Mouse (Mus musculus): ENCODE results near the gene Slc45a3. TPM values are rescaled to one million over a fixed set of nuclear protein-coding genes. Genes with fewer than 3 reads are reported as not detected.

The Slc45a3 gene
- polyA plus RNA-seq, 1 experiment from 2014 or later, result 0.70 TPM

GRCm38 (mm10) chr1:131971771-131972497, 9.2 kb downstream of the Slc45a3 start:
- H3K27ac ChIP-seq, result no peak overlapping the region
- 87% methylated on average over 15 of the region's 15 CpGs for WGBS (ENCODE audit: missing documents)

GRCm38 (mm10) chr1:131972498-131973334, 9.9 kb downstream of the Slc45a3 start:
- no peak overlapping the region for H3K27ac ChIP-seq
- no peaks in the 10 kb centered on the region for H3K36me3 ChIP-seq (ENCODE audit: inconsistent target)
- no peaks in the 10 kb centered on the region for H3K79me2 ChIP-seq (ENCODE audit: inconsistent target)
- WGBS (ENCODE audit: missing documents), result 78% methylated on average over 13 of the region's 13 CpGs
- H3K4me3 ChIP-seq (ENCODE audit: inconsistent target), result no peak overlapping the region

More at GRCm38 (mm10) chr1:131971771-131972497, 9.2 kb downstream of the Slc45a3 start:
- Histone ChIP-seq H3K4me3 (ENCODE audit: inconsistent target) (no peak overlapping the region), H3K36me3 (ENCODE audit: inconsistent target) (no peaks in the 10 kb centered on the region), H3K79me2 (ENCODE audit: inconsistent target) (no peaks in the 10 kb centered on the region)

DNA sequence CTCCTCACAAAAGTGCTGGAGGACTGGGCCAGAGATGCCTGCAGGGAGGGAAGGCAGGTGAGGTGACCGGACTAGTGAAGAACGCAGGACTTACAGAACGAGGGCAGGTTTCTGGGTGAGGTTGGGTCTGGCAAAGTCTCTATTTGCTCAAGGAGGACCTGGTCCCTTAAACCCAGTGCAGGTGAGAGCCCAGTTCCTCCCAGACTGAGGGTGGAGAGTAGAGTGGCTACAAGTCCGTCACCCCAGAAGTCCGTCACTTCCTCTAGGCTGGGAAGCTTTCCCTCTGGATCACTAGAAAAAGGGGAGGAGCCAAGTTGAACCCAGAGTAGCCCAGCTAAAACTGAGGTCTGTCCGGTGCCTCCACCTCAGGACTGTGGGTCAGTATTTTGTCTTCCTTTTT, 11.2 kb downstream of the Slc45a3 start:
- 93% methylated on average over 6 of the region's 6 CpGs for WGBS (ENCODE audit: missing documents)
- Histone ChIP-seq H3K36me3 (ENCODE audit: inconsistent target) (no peaks in the 10 kb centered on the region), H3K79me2 (ENCODE audit: inconsistent target) (no peaks in the 10 kb centered on the region), H3K27ac (no peak overlapping the region), H3K4me3 (ENCODE audit: inconsistent target) (no peak overlapping the region)

GRCm38 (mm10) chr1:131976886-131977285, 14.1 kb downstream of the Slc45a3 start:
- Histone ChIP-seq H3K4me3 (ENCODE audit: inconsistent target) (no peak overlapping the region), H3K36me3 (ENCODE audit: inconsistent target) (no peaks in the 10 kb centered on the region), H3K27ac (no peak overlapping the region), H3K79me2 (ENCODE audit: inconsistent target) (no peaks in the 10 kb centered on the region)
- WGBS (ENCODE audit: missing documents), result 96% methylated on average over 5 of the region's 5 CpGs

GRCm38 (mm10) chr1:131980471-131980870, 17.7 kb downstream of the Slc45a3 start:
- H3K79me2 ChIP-seq (ENCODE audit: inconsistent target), result no peaks in the 10 kb centered on the region
- no peaks in the 10 kb centered on the region for H3K36me3 ChIP-seq (ENCODE audit: inconsistent target)
- 82% methylated on average over 2 of the region's 2 CpGs for WGBS (ENCODE audit: missing documents)
- H3K27ac ChIP-seq, result no peak overlapping the region
- H3K4me3 ChIP-seq (ENCODE audit: inconsistent target), result no peak overlapping the region

DNA sequence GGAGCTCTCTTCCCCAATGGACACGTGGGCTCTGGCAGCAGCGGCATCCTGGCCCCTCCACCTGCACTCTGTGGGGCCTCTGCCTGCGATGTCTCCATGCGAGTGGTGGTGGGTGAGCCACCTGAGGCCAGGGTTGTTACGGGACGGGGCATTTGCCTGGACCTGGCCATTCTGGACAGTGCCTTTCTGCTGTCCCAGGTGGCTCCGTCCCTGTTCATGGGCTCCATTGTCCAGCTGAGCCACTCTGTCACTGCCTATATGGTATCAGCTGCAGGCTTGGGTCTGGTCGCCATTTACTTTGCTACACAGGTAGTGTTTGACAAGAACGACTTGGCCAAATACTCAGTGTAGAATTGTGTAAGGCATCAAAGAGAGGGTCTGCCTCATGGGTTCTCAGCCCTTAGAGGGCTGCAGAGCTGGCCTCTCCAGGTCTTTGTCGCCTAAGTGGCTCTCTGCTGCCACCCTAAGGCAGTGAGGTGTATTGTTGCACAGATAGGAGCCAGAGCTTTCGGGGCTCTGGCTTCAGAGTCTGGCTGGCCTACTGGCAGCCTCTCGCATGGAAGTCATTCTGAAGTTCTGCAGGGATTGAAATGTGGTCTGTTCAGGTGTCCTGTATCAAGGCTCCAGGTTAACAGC, 18.7 kb downstream of the Slc45a3 start:
- no peak overlapping the region for H3K4me3 ChIP-seq (ENCODE audit: inconsistent target)
- no peaks in the 10 kb centered on the region for H3K79me2 ChIP-seq (ENCODE audit: inconsistent target)
- H3K27ac ChIP-seq, result no peak overlapping the region
- 64% methylated on average over 12 of the region's 12 CpGs for WGBS (ENCODE audit: missing documents)
- H3K36me3 ChIP-seq (ENCODE audit: inconsistent target), result no peaks in the 10 kb centered on the region

- WGBS (ENCODE audit: missing documents), result 6% methylated on average over 5 of the region's 5 CpGs
- Histone ChIP-seq H3K4me3 (ENCODE audit: inconsistent target) (no peak overlapping the region), H3K36me3 (ENCODE audit: inconsistent target) (no peaks in the 10 kb centered on the region), H3K27ac (no peak overlapping the region), H3K79me2 (ENCODE audit: inconsistent target) (no peaks in the 10 kb centered on the region)
Observed at GRCm38 (mm10) chr1:131982907-131983306, 20.1 kb downstream of the Slc45a3 start.

- no peak overlapping the region for H3K27ac ChIP-seq
- 82% methylated on average over 1 of the region's 2 CpGs for WGBS (ENCODE audit: missing documents)
- no peak overlapping the region for H3K4me3 ChIP-seq (ENCODE audit: inconsistent target)
- H3K36me3 ChIP-seq (ENCODE audit: inconsistent target), result no peaks in the 10 kb centered on the region
- H3K79me2 ChIP-seq (ENCODE audit: inconsistent target), result no peaks in the 10 kb centered on the region
Observed at GRCm38 (mm10) chr1:131983806-131984205, 21.0 kb downstream of the Slc45a3 start.

DNA sequence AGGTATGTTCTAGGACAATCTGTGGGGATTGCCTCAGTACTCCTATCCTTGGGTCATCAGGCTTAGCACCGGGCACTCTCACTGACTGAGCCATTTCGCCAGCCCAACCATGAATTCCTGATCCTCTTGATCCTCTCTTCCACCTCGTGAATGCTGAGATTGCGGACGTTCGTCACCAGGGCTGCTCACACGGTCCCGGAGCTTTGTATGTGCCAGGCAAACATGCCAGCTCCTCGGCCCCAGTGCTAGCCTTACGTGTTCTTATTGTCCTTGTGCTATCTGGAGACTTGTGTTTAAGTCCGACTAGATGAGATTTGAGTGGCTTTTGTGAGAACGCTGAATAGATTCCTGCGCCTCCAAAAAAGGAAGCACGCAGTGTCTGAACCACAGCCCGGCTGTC, 24.7 kb downstream of the Slc45a3 start:
- 82% methylated on average over 14 of the region's 15 CpGs for whole genome bisulfite sequencing (ENCODE audit: missing documents)
- H3K27ac ChIP-seq, result no peak overlapping the region
- H3K4me3 ChIP-seq (ENCODE audit: inconsistent target), result no peak overlapping the region
- no peaks in the 10 kb centered on the region for H3K79me2 ChIP-seq (ENCODE audit: inconsistent target)
- H3K36me3 ChIP-seq (ENCODE audit: inconsistent target), result no peaks in the 10 kb centered on the region

DNA sequence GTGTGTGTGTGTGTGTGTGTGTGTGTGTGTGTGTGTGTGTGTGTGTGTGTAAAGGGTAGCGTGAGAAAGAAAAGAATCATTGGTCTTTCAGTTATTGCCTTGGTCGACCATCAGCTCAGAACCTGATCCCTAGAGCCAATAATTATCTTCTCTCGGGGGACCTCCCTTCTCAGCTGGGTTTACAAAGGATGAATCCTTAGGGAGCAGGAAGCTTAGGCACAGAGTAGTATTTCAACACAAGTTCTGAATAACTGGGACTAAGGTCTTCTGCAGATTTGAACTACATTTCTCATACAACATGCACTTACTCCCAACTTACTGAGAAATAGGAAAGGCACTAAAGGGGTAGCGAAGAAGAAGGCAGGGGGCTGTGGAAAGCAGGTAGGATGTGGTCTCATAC, 26.7 kb downstream of the Slc45a3 start:
- H3K79me2 ChIP-seq (ENCODE audit: inconsistent target), result no peaks in the 10 kb centered on the region
- no peak overlapping the region for H3K27ac ChIP-seq
- H3K4me3 ChIP-seq (ENCODE audit: inconsistent target), result no peak overlapping the region
- H3K36me3 ChIP-seq (ENCODE audit: inconsistent target), result no peaks in the 10 kb centered on the region
- 96% methylated on average over 3 of the region's 4 CpGs for WGBS (ENCODE audit: missing documents)

GRCm38 (mm10) chr1:131990083-131990760, 27.5 kb downstream of the Slc45a3 start:
- no peak overlapping the region for H3K4me3 ChIP-seq (ENCODE audit: inconsistent target)
- H3K36me3 ChIP-seq (ENCODE audit: inconsistent target), result no peaks in the 10 kb centered on the region
- WGBS (ENCODE audit: missing documents), result 86% methylated on average over 9 of the region's 9 CpGs
- H3K27ac ChIP-seq, result no peak overlapping the region
- no peaks in the 10 kb centered on the region for H3K79me2 ChIP-seq (ENCODE audit: inconsistent target)

- 70% methylated on average over 7 of the region's 7 CpGs for WGBS (ENCODE audit: missing documents)
- no peak overlapping the region for H3K27ac ChIP-seq
Observed at GRCm38 (mm10) chr1:131992561-131993001, 29.8 kb downstream of the Slc45a3 start.

DNA sequence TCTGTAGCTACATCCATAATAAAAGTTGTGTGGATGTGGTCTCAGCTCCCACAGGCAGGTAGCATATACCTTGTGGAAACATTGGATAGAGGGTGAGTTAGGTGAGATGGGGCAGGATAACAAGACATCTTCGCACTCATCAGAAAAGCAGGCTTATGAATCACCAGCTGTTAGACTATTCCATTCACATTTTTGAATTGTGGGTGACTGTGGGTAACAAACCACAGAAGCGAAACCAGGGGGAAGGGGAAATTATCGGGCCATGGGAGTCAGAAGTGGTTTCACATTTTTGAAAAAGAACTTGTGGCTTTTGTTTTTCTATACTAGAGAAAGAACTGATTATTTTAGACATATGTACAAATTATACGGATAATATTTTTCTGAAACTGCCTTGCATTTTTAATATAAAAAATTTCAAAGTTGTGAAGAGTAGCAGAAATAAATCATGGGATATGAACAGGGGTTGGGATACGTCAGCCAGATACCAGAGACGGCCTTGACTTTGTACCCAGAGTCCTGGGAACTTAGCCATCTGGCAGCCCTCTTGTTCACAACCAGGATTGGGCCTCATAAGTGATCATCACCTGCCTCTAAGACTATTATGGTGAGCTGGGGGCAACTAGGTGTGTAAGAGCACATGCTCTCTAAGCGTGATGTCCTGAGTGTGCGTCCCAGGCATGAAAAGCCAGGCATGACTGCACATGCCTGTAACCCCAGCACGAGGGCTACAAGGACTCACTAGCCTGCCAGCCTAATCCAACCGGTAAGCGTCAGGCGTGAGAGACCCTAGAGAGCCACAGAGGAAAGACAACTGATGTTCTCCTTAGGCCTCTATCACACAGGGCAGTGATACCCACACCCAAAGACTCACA, 30.6 kb downstream of the Slc45a3 start:
- WGBS (ENCODE audit: missing documents), result 61% methylated on average over 12 of the region's 12 CpGs
- Histone ChIP-seq H3K4me3 (ENCODE audit: inconsistent target) (no peak overlapping the region), H3K36me3 (ENCODE audit: inconsistent target) (no peaks in the 10 kb centered on the region), H3K27ac (no peak overlapping the region), H3K79me2 (ENCODE audit: inconsistent target) (no peaks in the 10 kb centered on the region)

More at GRCm38 (mm10) chr1:131992561-131993001, 29.8 kb downstream of the Slc45a3 start:
- Histone ChIP-seq H3K36me3 (ENCODE audit: inconsistent target) (no peaks in the 10 kb centered on the region), H3K4me3 (ENCODE audit: inconsistent target) (no peak overlapping the region), H3K79me2 (ENCODE audit: inconsistent target) (no peaks in the 10 kb centered on the region)
